Mouse (Mus musculus): ENCODE measurements around the gene C2cd4a.

Gene C2cd4a

DNA sequence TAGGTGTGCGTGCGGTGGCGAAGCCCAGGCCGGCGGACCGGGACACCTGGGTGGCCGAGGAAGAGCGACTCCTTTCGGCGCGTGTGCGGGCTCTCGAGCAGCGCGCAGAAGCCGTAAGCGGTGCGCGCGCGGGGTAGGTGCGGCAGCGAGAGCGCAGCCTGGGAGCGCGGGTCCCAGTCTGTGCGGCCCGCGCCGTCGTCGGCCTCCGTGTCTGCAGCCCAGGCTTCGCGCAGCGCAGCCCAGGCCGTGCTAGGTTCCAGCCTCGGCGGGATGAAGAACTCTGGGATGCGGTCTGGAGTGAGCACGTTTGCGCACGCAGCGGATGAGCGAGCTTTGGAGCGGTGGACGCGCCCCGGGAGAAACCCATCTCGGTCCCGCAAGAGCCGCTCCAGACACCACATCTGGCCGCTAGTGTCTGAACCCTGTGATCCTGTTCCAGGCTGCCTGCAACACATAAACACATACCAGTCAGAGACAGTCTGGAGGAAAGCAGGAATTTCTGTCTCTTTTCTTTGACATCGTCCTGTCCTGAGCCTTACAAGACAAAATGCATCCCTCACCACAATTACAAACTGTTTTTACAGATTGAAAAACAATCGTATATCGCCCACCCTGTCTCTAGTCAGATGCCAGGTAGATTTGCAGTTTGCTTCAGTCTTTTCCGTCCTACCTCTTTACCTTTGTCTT is 628 bp downstream of the C2cd4a start:
- DNase-seq (ENCODE audit: low spot score): peak; percentile 24

DNA sequence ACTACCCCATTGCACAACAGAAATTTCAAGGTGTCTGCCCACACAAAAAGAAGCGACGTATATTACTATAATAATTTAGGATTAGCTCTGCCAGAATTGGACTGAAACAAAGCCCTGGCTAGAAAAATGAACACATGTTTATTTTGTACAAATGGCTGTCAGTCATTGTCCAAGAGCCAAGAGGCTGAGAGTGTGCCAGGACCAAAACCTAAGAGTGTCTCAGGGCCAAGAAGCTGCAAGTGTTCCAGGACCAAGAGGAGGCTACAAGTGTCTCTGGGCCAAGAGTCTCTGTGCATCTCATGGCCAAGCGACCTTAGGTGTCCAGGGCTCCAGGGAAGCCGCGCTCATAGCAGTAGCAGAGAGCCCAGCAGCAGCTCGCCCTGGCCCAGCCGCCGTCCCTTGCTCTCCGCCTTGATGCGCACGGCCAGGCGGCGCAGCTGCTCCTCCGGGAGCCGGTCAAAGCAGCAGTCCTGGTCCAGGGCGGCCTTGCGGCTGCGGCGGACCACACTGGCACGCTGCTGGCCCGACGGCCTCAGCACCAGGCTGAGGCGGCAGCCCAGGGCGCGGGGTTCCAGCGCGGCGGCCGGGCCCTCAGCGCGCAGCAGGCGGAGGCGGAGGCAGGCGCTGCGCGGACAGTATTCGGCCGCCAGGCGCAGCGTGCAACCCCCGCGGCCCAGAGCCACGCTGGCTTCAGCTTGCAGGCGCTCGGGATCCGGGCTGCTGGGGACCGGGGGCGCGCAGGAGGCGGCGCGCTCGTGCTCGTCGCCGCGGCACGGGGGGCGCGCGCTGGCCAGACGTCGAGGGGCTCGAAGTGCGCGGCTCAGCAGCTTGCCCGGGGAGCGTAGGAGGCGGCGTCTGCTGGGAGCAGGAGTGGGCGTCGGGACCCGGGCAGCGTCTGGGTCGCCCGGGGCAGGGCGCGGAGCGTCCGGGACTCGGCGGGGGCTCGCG is 1.4 kb downstream of the C2cd4a start:
- peak; percentile 68 for DNase-seq (ENCODE audit: low spot score)

DNA sequence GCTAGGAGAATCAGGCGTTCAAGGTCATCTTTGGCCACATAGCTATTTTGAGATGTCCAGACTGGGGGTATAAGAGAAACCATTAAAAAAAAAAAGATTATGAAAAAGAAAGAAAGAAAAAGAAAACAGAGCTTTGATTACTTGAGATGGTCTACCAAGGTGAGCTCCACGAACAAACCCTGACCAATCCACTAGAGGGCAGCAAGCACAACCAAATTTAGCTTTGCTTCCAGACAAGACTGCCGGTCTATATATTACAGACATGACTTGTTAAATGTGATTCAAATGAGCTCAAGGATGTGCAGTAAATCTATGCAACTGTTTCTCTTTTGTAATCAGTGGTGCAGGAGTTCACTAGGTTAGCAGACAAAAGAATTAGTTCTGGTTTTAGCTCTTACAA is 3.9 kb downstream of the C2cd4a start:
- no peak for DNase-seq (ENCODE audit: low spot score)

DNA sequence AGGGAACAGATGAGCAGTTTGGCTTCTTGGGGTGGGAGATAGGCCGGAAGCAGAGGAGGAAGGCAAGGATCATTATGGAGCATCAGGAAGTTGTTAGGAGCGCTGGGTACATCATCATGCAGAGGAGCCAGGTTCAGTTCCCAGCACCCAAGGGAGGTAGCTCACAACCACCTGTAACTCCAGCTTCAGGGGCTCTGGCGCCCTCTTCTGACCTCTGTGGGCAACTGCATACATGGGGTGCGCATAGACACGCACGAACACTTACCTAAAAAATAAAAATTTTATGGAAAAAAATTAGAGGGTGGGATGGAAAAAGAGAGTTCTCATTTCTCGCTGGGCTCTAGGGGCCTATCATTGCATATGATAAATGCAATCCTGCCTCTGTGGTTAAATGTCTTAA is 6.6 kb downstream of the C2cd4a start:
- DNase-seq (ENCODE audit: low spot score): peak; percentile 53

DNA sequence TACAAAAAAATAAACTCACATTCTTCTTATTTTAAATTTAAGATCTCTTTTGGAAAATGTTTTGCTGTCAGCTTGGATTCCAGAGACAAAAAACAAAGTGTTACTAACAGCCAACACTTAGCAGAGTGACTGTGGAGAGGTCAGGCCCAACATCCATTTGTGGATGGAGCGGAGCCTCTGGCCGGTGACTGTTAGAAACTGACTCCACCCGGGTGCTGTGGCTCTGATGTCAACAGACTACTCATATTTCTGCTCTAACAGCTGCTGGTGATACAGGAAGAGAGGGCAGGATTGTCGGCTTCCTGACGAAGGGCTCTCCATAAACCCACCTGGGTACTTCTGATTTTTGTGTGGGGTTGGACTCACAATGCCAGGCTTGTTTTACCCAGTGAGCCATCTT is 9.0 kb downstream of the C2cd4a start:
- no peak for DNase-seq (ENCODE audit: low spot score)

DNA sequence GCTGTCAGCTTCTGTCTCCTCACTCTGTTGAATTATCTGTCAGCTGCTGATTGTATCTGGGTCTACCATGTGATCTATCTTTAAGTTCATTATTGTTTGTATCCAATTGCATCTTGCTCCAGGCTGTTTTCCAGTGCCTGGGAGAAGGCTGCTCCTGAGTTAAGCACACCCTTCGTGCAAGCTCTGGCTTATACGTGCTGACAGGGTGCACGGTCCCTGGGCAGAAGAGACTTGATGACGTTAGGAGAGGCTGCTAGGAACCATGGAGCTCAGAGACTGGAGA is 13.5 kb downstream of the C2cd4a start:
- DNase-seq (ENCODE audit: low spot score): no peak

DNA sequence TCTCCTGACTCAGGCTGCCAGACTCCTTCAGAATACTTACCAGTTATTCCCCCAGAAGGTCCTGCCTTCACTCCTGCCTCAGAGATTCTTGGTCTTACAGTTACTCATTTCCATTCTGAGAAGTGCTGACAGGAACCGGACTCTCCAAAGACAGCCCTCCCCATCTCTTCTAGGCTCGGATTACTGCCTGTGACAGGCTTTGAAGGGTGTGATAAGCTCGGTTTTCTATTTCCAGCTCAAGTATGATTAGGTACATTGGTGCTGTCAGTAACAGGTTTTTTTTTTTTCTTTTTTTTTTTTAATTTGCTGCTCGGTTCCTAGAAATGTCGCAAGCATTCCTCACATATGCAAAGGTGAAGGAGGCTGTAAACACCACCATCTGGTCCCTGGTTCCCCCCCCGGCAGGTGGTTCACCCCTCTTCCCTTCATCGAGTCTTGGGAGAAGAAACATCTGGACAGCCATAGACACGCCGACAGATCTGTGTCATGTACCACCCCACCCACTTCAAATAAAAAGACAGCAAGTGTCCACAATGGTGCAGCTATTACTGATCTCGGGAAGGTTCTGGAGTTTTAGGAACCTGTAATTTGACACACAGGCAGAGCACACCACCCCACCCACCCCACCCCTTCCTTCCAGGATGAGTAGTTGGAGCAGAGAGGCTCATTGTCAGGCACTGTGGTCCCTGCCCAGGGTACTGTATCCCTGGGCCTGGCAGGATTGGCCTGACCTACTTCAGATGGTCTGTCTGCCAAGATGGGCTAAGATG is 14.0 kb downstream of the C2cd4a start:
- DNase-seq (ENCODE audit: low spot score): no peak

DNA sequence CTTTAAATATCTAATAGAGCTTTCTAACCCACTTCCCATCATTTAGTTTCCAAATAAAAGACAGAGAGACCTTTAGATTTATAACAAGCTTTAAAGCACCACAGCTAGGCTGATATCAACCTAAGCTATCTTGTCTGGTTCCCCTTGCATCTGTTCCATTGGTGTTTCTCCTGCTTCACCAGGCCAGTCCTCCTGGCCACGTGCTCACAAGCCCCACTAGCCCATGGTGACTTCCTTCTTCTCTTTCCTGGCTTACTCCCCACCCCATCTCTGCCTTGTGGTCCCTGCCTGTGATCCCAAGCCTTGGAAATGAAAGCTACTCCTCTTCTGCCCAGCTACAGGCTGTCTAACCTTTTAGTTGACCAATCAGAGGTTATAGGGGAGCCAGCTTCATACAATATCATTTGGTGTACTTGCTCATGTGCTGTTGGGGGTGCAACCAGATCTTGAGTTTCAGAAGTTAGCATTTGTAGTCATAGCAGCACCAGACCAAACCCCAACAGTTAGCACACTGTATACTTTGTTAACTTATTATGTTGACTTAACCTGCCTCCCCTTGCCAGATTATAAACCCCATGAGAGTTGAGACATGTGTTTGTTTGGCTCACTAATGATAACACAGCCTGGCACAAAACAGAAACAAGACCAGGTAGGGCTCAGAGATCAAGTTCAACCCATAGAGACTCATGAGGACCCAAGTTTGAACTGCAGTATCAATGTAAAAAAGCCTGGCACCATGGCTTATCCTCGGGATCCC is 15.8 kb downstream of the C2cd4a start:
- DNase-seq (ENCODE audit: low spot score): no peak

DNA sequence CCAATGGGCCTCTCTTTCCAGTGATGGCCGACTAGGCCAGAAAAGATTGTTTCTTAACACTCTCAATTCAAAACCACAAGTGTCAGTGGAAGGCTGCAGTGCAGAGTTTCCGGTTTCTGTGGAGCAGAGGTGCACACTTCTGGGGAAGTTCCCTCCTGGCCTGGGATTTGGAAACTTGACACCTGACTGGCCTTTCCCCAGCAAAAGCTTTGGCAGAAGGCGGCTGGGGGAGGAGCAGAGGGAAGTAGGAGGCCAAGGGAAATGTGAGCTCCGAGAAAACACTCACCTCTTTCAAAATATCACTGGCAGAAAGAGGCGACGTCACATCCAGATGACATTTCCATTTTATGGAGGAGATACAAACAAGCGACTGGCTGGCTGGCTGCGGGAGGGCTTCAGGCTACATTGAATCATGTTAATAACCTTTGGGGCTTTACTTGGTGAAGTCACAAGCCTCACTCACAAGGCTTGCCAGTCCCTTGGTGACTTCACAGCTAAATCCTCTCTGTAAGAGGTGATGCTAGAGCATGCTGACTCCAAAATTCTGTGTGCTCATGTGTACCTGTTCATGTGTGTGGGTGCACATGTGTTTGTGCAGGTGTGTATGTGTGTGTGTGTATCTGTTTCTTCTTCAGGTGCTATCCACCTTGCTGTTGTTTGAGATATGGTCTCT is 18.3 kb downstream of the C2cd4a start:
- peak; percentile 23 for DNase-seq (ENCODE audit: low spot score)

DNA sequence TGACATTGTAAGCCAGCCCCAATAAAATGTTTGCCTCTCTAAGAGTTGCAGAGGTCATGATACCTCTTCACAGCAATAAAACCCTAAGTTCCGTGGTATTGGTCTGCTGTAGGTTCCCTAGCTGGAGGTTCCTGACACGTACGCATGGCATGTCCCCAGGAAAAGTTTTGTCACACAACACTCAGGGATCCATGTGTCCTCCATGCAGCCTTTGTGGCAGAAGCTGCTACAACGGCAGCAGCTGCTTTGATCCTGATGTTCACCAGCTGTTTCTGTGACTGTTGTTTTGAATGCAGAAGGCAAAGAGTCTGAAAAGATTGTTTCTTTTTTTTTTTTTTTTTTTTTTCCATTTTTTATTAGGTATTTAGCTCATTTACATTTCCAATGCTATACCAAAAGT is 19.0 kb downstream of the C2cd4a start:
- DNase-seq (ENCODE audit: low spot score): no peak

DNA sequence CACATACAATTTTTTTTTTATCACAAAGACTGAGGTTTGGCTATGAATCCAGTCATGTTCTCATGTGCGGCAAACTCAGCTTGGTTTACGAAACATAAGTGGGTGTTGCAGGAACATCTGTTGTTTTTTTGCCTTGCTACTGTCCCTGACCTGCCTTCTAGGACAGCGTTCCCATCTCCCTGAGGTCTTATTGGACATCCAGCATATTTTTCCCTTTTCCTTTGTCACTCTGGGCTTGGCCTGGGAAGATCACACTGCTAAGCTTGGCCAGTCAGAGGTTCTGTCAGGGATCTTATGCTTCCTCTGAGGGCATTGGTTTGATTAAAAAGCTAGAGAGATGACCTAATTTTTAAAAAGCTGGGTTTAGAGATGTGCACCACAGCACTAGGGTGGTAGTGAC is 21.0 kb downstream of the C2cd4a start:
- no peak for DNase-seq (ENCODE audit: low spot score)

DNA sequence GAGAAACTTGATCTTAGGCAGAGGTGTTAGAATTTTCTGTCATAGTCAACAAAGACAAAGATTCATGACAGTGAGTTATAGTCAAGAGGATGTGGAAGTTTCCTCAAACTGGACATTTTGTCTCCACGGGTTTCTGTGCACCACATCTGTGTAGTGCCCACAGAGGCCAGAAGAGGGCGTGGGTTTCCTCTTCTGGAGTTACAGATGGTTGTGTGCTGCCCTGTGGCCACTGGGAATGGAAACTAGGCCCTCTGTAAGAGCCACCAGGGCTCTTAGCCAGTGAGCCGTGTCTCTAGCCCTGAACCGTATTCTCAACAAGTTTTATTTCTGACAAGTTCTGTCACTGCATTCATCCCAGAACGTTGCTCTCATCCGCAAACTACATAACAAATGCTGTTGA is 21.6 kb downstream of the C2cd4a start:
- no peak for DNase-seq (ENCODE audit: low spot score)

DNA sequence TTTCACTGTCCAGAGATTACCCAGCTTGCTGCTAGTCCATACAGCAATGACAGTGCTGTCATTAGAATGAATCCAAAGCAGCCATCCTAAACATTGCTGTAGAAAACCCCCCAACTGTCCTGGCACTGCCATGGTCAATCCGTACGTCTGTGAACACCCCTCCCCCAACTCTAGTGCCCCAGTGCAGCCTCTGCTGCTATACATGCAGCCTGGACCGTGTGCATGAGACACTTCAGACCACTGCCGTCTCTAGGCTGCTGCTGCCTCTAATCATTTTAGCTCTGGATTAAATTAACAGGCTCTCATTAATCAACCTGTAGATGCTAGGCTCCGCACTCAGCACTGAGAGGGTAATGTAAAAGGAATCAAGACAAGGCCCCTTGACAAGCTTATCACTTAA is 25.1 kb downstream of the C2cd4a start:
- no peak for DNase-seq (ENCODE audit: low spot score)

DNA sequence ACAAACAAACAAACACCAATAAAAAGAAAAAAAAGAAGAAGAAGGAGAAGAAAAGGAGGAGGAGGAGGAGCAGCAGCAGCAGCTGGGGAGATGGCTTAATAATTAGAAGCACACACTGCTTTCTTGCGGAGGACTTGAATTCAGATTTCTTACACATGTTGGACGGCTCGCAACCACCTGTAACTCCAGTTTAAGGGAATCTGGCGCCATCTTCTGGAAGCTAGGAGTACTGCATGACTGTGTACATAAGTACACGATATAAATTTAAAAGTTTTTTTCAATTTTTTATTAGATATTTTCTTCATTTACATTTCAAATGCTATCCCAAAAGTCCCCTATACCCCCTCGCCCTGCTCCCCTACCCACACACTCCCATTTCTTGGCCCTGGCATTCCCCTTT is 29.9 kb downstream of the C2cd4a start:
- peak; percentile 58 for DNase-seq (ENCODE audit: low spot score)

DNA sequence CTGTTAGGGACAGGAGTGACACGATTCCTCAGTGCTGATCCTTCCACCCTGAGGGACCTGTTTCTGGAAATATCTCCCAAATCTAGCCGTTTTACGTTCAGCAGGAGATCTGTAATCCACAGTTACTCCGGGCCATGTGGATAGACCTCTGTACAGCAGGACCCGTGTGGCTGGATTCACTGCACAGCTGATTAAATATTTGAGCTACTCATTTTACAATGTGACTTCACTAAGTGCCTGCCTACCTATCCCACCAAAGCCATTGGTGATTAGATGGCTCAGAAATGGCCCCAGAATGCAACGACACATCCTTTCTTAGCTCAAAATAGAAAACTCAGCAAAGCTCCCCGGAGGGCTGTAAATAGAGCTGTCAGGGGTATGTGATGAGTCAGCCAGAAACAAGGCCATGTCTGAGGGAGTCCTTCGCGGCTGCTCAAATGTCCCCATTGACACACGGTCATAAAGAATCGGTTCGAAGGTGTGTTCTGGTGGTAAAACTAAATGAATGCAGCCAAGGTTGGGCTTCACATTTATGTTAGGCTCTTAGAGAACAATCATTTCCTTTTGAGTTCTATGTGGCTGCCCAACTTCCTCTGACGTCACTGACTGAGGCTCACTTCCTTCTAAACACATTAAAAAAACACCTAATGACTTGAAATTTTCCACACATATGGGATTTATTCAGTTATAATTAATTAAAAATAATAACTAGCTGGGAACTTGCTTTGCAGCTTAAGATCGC is 32.9 kb downstream of the C2cd4a start:
- DNase-seq (ENCODE audit: low spot score): no peak

DNA sequence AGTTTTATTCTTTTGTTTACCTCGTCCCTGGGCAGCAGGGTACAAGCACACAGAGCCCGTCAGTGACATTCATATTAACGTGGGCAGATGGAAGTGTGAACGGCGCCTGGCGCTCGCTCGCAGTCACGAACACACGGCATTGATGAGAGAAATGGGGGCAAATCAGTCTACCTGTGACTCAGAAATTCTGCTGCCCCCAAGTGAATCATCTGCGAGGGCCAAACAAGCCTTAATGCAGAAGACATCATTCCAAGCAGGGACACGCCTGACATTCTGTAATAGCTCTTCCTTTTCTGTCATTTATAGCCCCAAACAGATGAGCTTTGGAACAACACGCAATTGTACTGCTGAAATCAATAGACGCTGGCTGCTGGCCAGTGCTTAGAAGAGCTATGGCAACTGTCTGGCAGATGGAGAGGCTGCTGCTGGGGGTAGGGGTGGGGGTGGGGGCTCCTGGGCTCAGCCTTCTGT is 36.9 kb downstream of the C2cd4a start:
- DNase-seq (ENCODE audit: low spot score): no peak

DNA sequence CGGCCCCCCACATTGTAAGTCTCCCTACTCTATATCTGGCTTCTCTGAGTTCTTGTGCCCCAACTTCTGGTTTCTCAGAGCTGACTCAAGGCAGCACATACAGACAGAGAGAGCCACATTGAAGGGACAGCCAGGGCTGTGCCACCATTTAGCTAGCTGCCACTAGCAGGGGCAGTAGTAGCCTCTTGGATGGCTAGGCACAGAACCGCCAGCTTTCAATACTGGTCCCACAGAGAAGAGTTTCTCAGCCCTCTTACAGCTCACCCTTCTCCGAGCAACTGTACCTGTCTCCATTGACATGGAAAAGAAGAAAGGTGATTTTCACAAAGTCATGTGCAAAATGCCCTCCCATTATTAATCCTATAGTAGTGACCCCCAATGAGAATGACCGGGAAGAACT is 37.5 kb downstream of the C2cd4a start:
- no peak for DNase-seq (ENCODE audit: low spot score)

DNA sequence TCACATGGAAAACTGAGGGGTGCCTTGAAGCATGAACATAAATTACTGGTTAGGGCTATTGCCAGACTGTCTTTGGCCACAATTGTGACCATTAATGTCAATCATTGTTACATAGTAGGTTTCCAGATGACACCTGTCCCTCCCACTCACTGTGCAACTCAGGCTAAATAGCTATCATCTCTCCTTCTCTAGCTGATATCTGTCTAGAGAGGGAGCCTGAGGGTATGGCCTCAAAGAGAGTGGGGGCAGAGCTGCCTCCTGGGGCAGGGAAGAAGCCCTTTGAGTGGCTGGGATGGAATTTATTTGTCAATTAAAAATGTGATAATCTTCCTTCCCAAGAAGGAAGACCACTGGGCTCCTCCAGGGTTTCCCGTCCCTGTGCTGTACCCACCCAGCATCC is 37.9 kb downstream of the C2cd4a start:
- DNase-seq (ENCODE audit: low spot score): no peak

DNA sequence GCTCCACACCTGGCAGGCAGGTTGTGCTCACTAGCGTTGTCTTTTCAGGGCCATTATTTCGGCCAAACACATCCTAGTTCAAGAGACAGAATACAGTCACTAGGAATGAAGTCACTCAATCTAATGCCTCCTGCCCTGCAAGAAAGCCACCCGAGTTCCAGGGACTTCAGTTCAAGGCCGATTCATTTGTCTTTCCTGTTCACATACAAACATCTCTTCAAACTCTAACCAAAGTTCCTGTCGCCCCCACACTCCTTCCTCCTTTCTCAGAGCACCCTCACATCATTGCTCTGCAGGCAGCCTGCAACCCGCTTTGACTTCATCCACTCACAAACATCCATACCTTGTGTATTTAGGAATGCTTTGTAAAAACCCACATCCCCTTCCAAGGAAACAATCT is 38.6 kb downstream of the C2cd4a start:
- DNase-seq (ENCODE audit: low spot score): no peak

DNA sequence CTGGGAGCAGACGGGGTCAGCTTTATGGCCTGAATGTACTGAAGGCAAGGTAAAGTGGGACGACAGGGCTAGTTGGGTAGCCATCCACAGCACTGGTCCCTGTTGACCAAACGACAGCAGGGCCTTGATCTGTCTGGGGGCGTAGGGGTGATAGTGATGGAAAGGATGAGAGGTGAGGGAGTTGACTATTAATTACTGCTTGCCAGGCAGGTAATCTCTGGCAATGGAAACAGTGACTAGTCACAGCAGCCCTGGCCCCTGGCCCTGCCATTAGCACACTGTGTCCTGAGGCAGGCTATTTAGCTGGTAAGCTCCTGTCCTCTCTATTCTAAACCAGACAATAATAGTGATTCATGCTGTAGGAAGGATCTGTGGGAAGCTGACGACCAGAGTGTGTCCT is 39.7 kb downstream of the C2cd4a start:
- DNase-seq (ENCODE audit: low spot score): no peak

DNA sequence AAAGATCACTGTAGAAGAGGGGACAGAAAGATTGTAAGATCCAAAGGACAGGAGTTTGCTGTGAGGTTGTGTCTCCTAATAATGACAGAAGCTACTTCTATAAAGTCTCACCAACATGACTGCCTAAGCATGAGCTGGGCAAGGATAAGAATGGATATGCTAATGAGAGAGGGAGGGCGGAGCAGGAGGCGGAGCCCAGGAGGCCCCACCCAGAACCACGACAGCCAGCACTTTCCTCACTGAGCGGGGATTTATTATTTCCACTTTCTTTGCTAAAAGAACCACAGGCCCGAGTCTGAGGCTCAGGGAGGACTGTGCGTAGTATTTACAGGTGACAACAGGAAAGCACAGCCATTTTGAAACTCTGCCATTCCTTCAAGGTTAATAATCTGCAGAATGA is 44.5 kb downstream of the C2cd4a start:
- DNase-seq (ENCODE audit: low spot score): no peak
